Mouse (Mus musculus): ENCODE data around the gene Kcnj11. TPM values are rescaled to one million over a fixed set of nuclear protein-coding genes. Genes with fewer than 3 reads are reported as not detected.

Kcnj11 gene
- polyA plus RNA-seq, 1 experiment, result 34.2 TPM

- no peak for DNase-seq (ENCODE audit: extremely low spot score in 1 of 2, low spot score in 1 of 2)
Observed at GRCm38 (mm10) chr7:46104256-46104915, 3.8 kb upstream of the Kcnj11 start.

GRCm38 (mm10) chr7:46103771-46104170 is 3.2 kb upstream of the Kcnj11 start:
- no peak for DNase-seq (ENCODE audit: extremely low spot score in 1 of 2, low spot score in 1 of 2)

- DNase-seq (ENCODE audit: extremely low spot score in 1 of 2, low spot score in 1 of 2), result peak; percentile 61 to 81
Observed at GRCm38 (mm10) chr7:46103075-46103591, 2.6 kb upstream of the Kcnj11 start.

GRCm38 (mm10) chr7:46099682-46100081 is 882 bp downstream of the Kcnj11 start:
- peak in 1 of 2 experiments; percentile 18 for DNase-seq (ENCODE audit: extremely low spot score in 1 of 2, low spot score in 1 of 2)

- no peak for DNase-seq (ENCODE audit: extremely low spot score in 1 of 2, low spot score in 1 of 2)
Observed at GRCm38 (mm10) chr7:46098919-46099286, 1.7 kb downstream of the Kcnj11 start.

- DNase-seq (ENCODE audit: extremely low spot score in 1 of 2, low spot score in 1 of 2), result peak; percentile 41 to 57
Observed at GRCm38 (mm10) chr7:46098221-46098918, 2.2 kb downstream of the Kcnj11 start.

GRCm38 (mm10) chr7:46097319-46097783 is 3.2 kb downstream of the Kcnj11 start:
- DNase-seq (ENCODE audit: extremely low spot score in 1 of 2, low spot score in 1 of 2), result no peak

GRCm38 (mm10) chr7:46096136-46096535 is 4.4 kb downstream of the Kcnj11 start:
- DNase-seq (ENCODE audit: extremely low spot score in 1 of 2, low spot score in 1 of 2), result peak in 1 of 2 experiments; percentile 86

GRCm38 (mm10) chr7:46092803-46093202 is 7.8 kb downstream of the Kcnj11 start:
- DNase-seq (ENCODE audit: extremely low spot score in 1 of 2, low spot score in 1 of 2), result no peak

GRCm38 (mm10) chr7:46088241-46088640 is 12.3 kb downstream of the Kcnj11 start:
- DNase-seq (ENCODE audit: extremely low spot score in 1 of 2, low spot score in 1 of 2), result no peak

GRCm38 (mm10) chr7:46086378-46086777 is 14.2 kb downstream of the Kcnj11 start:
- no peak for DNase-seq (ENCODE audit: extremely low spot score in 1 of 2, low spot score in 1 of 2)

- no peak for DNase-seq (ENCODE audit: extremely low spot score in 1 of 2, low spot score in 1 of 2)
Observed at GRCm38 (mm10) chr7:46084839-46085513, 15.6 kb downstream of the Kcnj11 start.

- DNase-seq (ENCODE audit: extremely low spot score in 1 of 2, low spot score in 1 of 2), result no peak
Observed at GRCm38 (mm10) chr7:46084024-46084423, 16.5 kb downstream of the Kcnj11 start.

GRCm38 (mm10) chr7:46077675-46078074 is 22.9 kb downstream of the Kcnj11 start:
- no peak for DNase-seq (ENCODE audit: extremely low spot score in 1 of 2, low spot score in 1 of 2)

GRCm38 (mm10) chr7:46076844-46077243 is 23.7 kb downstream of the Kcnj11 start:
- no peak for DNase-seq (ENCODE audit: extremely low spot score in 1 of 2, low spot score in 1 of 2)

GRCm38 (mm10) chr7:46068831-46069230 is 31.7 kb downstream of the Kcnj11 start:
- DNase-seq (ENCODE audit: extremely low spot score in 1 of 2, low spot score in 1 of 2), result no peak

- DNase-seq (ENCODE audit: extremely low spot score in 1 of 2, low spot score in 1 of 2), result no peak
Observed at GRCm38 (mm10) chr7:46063296-46063695, 37.3 kb downstream of the Kcnj11 start.

GRCm38 (mm10) chr7:46061614-46062013 is 39.0 kb downstream of the Kcnj11 start:
- no peak for DNase-seq (ENCODE audit: extremely low spot score in 1 of 2, low spot score in 1 of 2)

GRCm38 (mm10) chr7:46060688-46061087 is 39.9 kb downstream of the Kcnj11 start:
- DNase-seq (ENCODE audit: extremely low spot score in 1 of 2, low spot score in 1 of 2), result no peak

- no peak for DNase-seq (ENCODE audit: extremely low spot score in 1 of 2, low spot score in 1 of 2)
Observed at GRCm38 (mm10) chr7:46058882-46059281, 41.7 kb downstream of the Kcnj11 start.

GRCm38 (mm10) chr7:46053566-46053965 is 47.0 kb downstream of the Kcnj11 start:
- no peak for DNase-seq (ENCODE audit: extremely low spot score in 1 of 2, low spot score in 1 of 2)
